Mouse (Mus musculus) skeletal muscle tissue, postnatal 0 days (tissue): ENCODE results near the gene Pfkfb4. TPM values are rescaled to one million over a fixed set of nuclear protein-coding genes. Genes with fewer than 3 reads are reported as not detected.
A peak's percentile ranks its signal among the peaks of the same experiment; 100 is the strongest.

Experiments used
- microRNA counts: library from miRNA; unstranded; fragments of <30 nt; microRNA quantifications from one replicate; lab custom pipeline; 2015
- microRNA-seq, 2 experiments: library from miRNA; unstranded; fragments of <30 nt; microRNA quantifications; one replicate each; pipeline ENCODE4; 2016
- polyA plus RNA-seq: library from polyadenylated mRNA; unstranded; fragments of >200 nt; fragmentation: Nextera tagmentation; extraction: Ambion mirVana; gene quantifications from 2 replicates; pipeline ENCODE4 v1.2.1, GENCODE M21; 2015

The Pfkfb4 gene
- 7.3 and 8.6 TPM in 2 replicates for polyA plus RNA-seq

DNA sequence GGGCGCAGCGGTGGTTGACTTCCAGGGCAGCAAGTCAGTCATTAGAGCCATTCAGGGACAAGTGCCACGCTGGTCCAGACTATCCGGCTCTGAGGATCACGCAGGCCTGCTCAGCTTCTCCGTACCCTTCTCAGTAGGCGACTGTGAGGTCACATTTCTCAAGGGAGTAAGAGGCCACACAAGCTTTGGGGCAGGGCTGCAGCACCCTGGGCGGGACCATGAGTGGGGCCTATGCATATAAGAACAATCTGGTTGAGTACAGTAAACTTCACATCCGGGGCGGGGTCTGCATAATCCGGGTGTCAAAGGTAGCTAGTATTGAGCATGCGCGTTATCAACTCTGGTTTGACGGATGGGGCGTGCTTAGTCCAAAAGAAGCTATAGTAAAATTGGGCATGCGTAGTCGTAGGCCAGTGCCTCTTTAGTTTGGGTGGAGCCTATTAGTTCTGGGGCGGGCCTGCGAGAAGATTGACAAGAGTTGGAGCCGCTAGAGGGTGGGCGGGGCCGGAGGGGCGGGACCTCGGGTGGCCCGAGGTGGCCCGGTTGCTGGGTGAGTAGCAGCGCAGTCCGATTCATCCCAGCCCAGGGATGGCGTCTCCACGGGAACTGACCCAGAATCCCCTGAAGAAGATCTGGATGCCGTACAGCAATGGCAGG, at the start of gene Pfkfb4:
Pfkfb4 (plus strand) TSS at position 351 of the 657 bp plus-strand sequence.

GRCm38 (mm10) chr9:108953081-108953636, 38.4 kb upstream of the Pfkfb4 start, which contains the start of gene Col7a1:
Col7a1 (plus strand) TSS chr9:108953586.

DNA sequence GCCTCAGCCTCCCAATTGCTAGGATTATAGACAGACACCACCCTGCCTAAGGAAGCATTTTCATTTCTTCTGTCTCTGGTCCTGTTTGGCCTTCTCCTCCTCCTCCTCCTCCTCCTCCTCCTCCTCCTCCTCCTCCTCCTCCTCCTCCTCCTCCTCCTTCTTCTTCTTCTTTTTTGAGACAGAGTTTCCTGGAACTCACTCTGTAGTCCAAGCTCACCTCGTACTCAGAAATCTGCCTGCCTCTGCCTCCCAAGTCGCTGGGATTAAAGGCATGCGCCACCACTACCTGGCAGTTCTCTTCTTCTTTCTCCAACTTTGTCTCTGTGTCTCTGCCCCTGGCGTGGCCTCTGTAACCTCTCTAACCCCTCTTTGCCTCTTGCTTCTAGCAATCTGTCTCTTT, 5.9 kb upstream of the Pfkfb4 start, which contains the start of gene Ucn2:
Ucn2 (plus strand) TSS at position 301 of the 400 bp plus-strand sequence.

DNA sequence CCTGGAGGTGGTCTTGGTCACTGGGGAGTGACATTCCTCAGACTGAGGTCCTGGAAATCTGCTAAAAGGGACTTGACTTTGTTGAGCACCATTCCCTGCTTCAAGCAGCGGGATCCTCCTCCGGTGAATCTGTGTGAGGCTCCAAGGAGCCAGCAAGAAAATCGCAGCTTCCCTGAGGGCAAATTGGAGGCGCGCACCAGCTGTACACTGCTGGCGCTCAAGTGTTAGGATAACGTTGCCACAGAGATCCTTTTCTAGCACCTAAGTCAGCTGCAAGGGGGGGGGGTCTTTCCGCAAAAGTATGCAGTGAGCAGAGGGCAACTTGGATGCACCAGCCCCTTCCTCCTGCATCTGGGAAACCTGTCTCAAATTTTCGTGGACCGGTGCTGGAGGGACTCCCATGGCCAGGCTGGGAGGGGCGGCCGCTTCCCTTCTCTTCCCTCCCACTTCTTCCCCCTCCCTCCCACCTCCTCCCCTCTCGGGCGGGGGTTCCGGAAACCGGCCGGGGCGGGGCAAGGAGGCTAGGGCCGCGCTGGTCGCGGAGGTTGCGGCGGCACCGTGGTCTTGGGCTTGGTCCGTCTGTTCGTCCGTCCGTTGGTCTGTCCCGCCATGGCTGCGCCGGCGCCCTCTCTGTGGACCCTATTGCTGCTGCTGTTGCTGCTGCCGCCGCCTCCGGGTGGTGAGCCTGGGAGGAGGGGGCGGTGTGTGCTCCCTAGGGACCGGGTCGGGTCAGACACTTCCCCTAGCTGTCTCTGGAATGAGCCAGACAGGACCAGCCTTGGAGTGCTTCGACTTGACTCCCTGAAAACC, 46.7 kb downstream of the Pfkfb4 start, which contains the start of gene Shisa5:
Shisa5 (plus strand) TSS at position 480 of the 810 bp plus-strand sequence.

DNA sequence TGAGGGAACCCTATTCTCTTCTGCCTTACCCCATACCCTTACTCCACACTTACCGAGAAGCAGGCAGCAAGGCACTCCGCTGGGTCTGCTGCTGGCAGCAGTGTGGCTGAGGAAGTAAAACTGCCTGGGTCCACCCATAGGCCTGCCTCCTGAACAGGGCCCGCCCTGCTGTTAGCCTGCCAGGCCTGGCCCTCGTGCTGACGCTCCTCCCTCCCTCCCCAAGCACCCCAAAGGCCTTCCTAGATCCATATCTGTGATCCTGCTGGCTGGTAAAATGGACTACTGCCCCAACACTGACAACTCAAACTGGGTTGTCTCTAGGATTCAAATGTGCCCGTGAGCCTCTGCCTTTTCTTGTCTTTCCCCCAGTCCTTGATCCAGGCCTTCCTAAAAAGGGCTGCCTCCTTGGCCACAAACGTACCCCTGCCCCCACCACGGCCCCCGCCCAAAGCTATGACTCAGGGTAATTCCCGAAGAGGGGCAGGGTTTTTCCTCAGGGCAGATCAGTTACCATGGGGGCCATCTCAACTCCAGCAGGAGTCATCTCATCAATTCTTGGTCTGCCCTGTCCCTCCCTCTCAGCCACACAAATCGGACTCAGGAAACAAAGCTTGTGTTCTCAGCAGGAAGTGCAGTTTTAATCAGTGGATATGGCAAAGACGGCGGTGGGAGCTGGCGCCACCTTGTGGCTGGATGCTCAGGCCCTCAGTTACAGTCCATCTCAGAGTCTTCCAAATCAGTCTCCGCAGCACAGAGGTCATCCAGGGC, 67.7 kb downstream of the Pfkfb4 start, which contains the start of gene Trex1:
Trex1 (minus strand) TSS at position 599 of the 768 bp plus-strand sequence.

DNA sequence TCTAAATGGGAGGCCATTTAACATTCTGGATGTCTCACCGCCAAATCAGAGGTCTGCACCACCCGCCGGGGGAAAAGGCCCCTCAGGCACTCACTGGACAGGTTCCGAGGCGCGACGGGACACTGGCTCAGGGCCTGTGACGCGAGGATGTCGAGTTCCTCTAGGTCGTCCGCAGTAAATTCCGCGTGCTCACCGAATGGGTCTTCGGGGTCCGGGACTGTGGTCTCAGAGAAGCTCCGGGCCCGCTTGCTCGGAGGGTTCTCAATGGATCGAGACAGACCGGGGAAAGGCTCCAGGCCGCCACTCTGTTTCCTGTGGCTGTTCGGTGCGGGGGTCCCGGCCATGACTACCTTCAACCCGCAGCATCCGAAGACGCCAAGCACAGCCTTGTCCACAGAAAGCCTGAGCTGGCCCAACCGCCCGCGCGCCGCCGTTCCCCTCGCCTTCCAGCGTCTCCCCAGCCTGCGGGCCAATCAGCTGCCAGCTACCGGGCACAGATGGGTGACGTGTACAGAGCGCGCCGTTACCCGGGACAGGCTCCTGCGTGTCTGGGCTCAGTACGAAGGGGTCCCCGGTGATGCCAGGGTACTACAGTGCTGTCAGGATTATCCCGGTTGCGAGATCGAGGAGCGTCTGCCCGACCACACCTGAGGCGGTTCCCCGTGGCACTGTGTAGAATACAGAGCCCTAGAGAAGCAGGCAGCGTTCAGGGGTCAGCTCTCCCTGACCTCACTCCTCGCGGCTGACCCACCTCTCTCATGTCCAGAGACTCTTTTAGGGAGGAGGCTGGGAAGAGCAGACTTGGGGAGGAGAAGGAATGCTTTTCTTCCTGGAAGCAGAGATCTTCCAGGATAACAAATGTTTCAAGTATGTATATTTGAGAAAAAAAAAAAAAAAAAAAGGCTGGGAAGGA, 82.3 kb downstream of the Pfkfb4 start, which contains the start of gene Atrip:
Atrip (minus strand) TSS at position 464 of the 913 bp plus-strand sequence.

MicroRNA genes within 50 kb of the gene (microRNA counts, 519-probe panel; counts per million panel counts)
- microRNA mmu-miR-711 (lab: Ali Mortazavi, UCI): 296 counts per million, percentile 58 among the panel's probes with 10 or more counts

Small RNA genes lying within 50 kb of the gene (microRNA-seq; reads per million reads assigned to microRNA genes)
- gene Mir711: 0 reads per million in 2 experiments

Other genes with a start within 250 kb of the Pfkfb4 start
- gene Ip6k2, start 208.0 kb upstream of the Pfkfb4 start, polyA plus RNA-seq: 21.7 and 26.9 TPM in 2 replicates
- 6.4 and 6.5 TPM in 2 replicates for gene Nckipsd, start 183.4 kb upstream of the Pfkfb4 start, polyA plus RNA-seq
- gene Celsr3, start 165.5 kb upstream of the Pfkfb4 start, polyA plus RNA-seq: 0.06 TPM in 2 replicates
- gene Slc26a6, start 138.5 kb upstream of the Pfkfb4 start, polyA plus RNA-seq: 5.1 and 5.2 TPM in 2 replicates
- not detected in 2 replicates for gene Tmem89, start 77.2 kb upstream of the Pfkfb4 start, polyA plus RNA-seq
- gene Uqcrc1, start 55.1 kb upstream of the Pfkfb4 start, polyA plus RNA-seq: 871 and 963 TPM in 2 replicates
- 3.6 and 4.5 TPM in 2 replicates for gene Col7a1, start 38.2 kb upstream of the Pfkfb4 start, polyA plus RNA-seq
- gene Ucn2, start 5.8 kb upstream of the Pfkfb4 start, polyA plus RNA-seq: 0.13 TPM in 1 of 2 replicates, not detected in the other
- gene Shisa5, start 46.8 kb downstream of the Pfkfb4 start, polyA plus RNA-seq: 47.1 and 63.1 TPM in 2 replicates
- gene Trex1, start 68.0 kb downstream of the Pfkfb4 start, polyA plus RNA-seq: 14.9 and 15.0 TPM in 2 replicates
- 11.8 and 12.3 TPM in 2 replicates for gene Atrip, start 82.3 kb downstream of the Pfkfb4 start, polyA plus RNA-seq
- 11.0 and 11.6 TPM in 2 replicates for gene Ccdc51, start 90.7 kb downstream of the Pfkfb4 start, polyA plus RNA-seq
- gene Tma7, start 90.8 kb downstream of the Pfkfb4 start, polyA plus RNA-seq: 322 and 363 TPM in 2 replicates
- 0.74 and 0.87 TPM in 2 replicates for gene Plxnb1, start 103.6 kb downstream of the Pfkfb4 start, polyA plus RNA-seq
- not detected in 2 replicates for gene Fbxw21, start 170.3 kb downstream of the Pfkfb4 start, polyA plus RNA-seq
- gene Fbxw13, start 204.2 kb downstream of the Pfkfb4 start, polyA plus RNA-seq: not detected in 2 replicates
- not detected in 2 replicates for gene Fbxw20, start 243.0 kb downstream of the Pfkfb4 start, polyA plus RNA-seq